Mouse (Mus musculus): ENCODE results near the gene Mapre1.

- TF ChIP-seq CTCF (IDR thresholded peaks at IDR 0.05; ENCODE audit: control insufficient read depth, insufficient read depth, insufficient replicate concordance, low read depth, low read length) (no peak), POLR2A (IDR thresholded peaks at IDR 0.05; ENCODE audit: control insufficient read depth, low read depth, low read length) (no peak)
Measured at GRCm38 (mm10) chr2:153808146-153808545, 67.1 kb downstream of the Mapre1 start.
